Mouse (Mus musculus) lung, postnatal 0 days (tissue): ENCODE results near the gene Bfsp2.

Source experiments
- CTCF ChIP-seq: IDR thresholded peaks from 2 replicates; pipeline ENCODE4 v1.5.1; 2016; ENCODE audit warnings: antibody characterized with exemption, mild to moderate bottlenecking
- EP300 ChIP-seq: IDR thresholded peaks from 2 replicates; pipeline ENCODE4 v1.6.1; 2016; ENCODE audit warnings: antibody characterized with exemption, mild to moderate bottlenecking, control low read depth

DNA sequence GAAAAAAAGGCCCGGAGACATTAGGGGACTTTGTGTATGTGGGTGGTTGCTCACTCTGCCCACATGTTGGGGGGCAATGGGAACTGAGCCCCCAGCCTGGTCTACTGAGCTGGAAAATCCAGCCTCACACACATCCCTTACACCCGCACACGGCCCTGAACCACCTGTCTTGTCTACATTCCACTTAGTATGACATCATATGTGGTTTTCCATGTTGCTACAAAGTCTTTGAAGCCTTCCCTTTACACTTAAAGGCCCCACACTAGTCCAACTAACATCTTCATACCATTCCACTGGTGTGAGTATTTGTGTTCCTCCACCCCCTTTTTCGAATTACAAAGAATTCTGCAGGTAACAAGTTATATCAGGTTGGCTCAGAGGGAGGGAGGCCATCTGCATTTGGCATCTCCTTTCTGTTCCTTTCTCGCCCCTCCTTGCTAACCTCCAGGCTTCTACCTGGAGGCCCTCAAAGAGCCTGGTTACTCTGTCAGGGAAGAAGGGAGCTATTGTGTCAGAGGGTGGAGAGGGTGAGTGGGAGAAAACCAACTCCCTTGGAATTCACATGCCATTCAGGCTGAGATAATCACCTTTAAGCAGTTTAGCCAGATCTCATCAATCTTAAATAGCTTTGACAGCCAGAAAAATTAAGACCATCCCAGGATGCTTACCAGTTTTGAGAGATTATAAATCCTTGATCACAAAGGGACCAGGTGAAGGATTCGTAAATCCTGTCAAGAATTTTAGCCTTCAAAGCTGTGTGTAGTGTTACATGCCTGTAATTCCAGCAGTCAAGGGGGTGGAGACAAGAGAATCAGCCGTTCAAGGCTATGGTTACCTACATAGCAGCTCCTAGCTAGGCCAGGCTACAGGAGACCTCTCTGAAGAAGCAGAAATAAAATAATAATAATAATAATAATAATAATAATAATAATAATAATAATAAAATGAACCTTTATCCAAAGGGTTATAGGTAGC, 103.6 kb downstream of the Bfsp2 start:
- TF ChIP-seq CTCF (no peak), EP300 (no peak)
